Mouse (Mus musculus) heart, embryonic 14.5 days (tissue): ENCODE data around the gene Rbfox2. TPM values are rescaled to one million over a fixed set of nuclear protein-coding genes. Genes with fewer than 3 reads are reported as not detected.
"Not testable (repeated sequence)": the region's sequence is repeated elsewhere in the genome, so short reads cannot be mapped to it uniquely, and the experiment has no call there.

Experiments
- ATAC-seq: fragments of 200-750 bp; cut with Nextera tagmentation; 2 replicates; pipeline ENCODE4 v1.8.0; 2017; ENCODE audit warnings: low read depth, moderate TSS enrichment; ENCODE audit not compliant: insufficient number of reproducible peaks, insufficient read depth, low FRiP score
- H3K27ac ChIP-seq, 2 experiments: fragments of 200-500 bp in 1 of 2; fragments of 300-500 bp in 1 of 2; sonication (generic) in 1 of 2; replicated peaks in 1 of 2; 2 replicates each; pipeline ENCODE4 v1.5.1; 2012 to 2014; ENCODE audit warnings: low read depth in 2 of 2, low read length in 2 of 2, control low read depth in 1 of 2, mild to moderate bottlenecking in 1 of 2, mixed read lengths in 1 of 2; ENCODE audit not compliant: control insufficient read depth in 1 of 2, insufficient read depth in 1 of 2
- H3K27me3 ChIP-seq: fragments of 300-500 bp; sonication (generic); 2 replicates; pipeline ENCODE4 v1.6.1; 2014; ENCODE audit warnings: mild to moderate bottlenecking, low read length, control low read depth; ENCODE audit not compliant: control insufficient read depth, insufficient read depth
- H3K36me3 ChIP-seq: fragments of 300-500 bp; sonication (generic); 2 replicates; pipeline ENCODE4 v1.6.1; 2014; ENCODE audit warnings: mild to moderate bottlenecking, control low read depth, low read length, mixed read lengths; ENCODE audit not compliant: control insufficient read depth, insufficient read depth
- H3K4me1 ChIP-seq, 2 experiments: fragments of 200-500 bp in 1 of 2; fragments of 300-500 bp in 1 of 2; sonication (generic) in 1 of 2; 2 replicates each; pipeline ENCODE4 v1.6.1; 2012 to 2014; ENCODE audit warnings: low read length in 2 of 2, control low read depth in 1 of 2, mixed read lengths in 1 of 2; ENCODE audit not compliant: control insufficient read depth in 2 of 2, insufficient read depth in 2 of 2
- H3K4me2 ChIP-seq: fragments of 300-500 bp; sonication (generic); 2 replicates; pipeline ENCODE4 v1.6.1; 2014; ENCODE audit warnings: mild to moderate bottlenecking, low read length
- H3K4me3 ChIP-seq, 2 experiments: fragments of 200-500 bp in 1 of 2; fragments of 300-500 bp in 1 of 2; sonication (generic) in 1 of 2; 2 replicates each; pipeline ENCODE4 v1.5.1; 2012 to 2014; ENCODE audit warnings: low read length in 2 of 2, mild to moderate bottlenecking in 2 of 2, control low read depth in 1 of 2, low read depth in 1 of 2, moderate library complexity in 1 of 2; ENCODE audit not compliant: control insufficient read depth in 1 of 2, insufficient read depth in 1 of 2
- H3K9ac ChIP-seq: fragments of 300-500 bp; sonication (generic); 2 replicates; pipeline ENCODE4 v1.6.1; 2014; ENCODE audit warnings: mild to moderate bottlenecking, low read length
- H3K9me3 ChIP-seq: fragments of 300-500 bp; sonication (generic); 2 replicates; pipeline ENCODE4 v1.6.1; 2016; ENCODE audit warnings: low read length, control low read depth; ENCODE audit not compliant: control insufficient read depth
- WGBS: fragments of 180-500 bp; shearing (Covaris S2); extraction: QIAGEN DNeasy Blood & Tissue Kit; methylation state at CpG from one replicate; pipeline ENCODE4 v1.1.7; 2014; 5-methylcytosine and 5-hydroxymethylcytosine counted together
- polyA plus RNA-seq: library from polyadenylated mRNA; unstranded; fragments of >200 nt; fragmentation: Nextera tagmentation; extraction: Ambion mirVana; gene quantifications from 2 replicates; pipeline ENCODE4 v1.2.1, GENCODE M21; 2014

Rbfox2 gene
- polyA plus RNA-seq, 1 experiment from 2014 or later: 89.1 TPM

DNA sequence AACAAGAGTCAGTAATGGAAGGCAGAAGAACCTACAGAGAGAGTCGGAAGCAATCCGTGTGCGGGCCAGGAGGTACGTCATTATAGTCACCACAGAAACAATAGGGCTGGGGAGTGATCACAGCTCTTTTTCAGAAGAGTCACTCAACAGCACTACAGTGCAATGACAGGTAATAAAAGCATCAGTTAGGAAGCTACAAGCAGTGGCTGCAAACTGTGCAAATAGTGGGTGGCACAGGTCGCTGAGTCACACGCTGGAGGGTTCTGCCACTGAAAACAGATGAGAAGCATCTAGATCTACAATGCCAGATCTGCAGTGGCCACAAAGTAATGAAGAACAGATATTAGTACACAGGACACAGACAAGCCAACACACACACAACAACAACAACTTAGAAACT lies 32.9 kb downstream of the Rbfox2 start:
- Histone ChIP-seq H3K4me1 (peaks cover 0 to 4% of the 10 kb centered on the region in 2 experiments; a peak in 1 of 4 replicates), H3K9me3 (no peaks in the 10 kb centered on the region), H3K27me3 (no peaks in the 10 kb centered on the region), H3K4me3 (no peak overlapping the region), H3K4me2 (no peak overlapping the region), H3K9ac (no peak overlapping the region), H3K27ac (no peak overlapping the region), H3K36me3 (no peaks in the 10 kb centered on the region)
- WGBS: 79% methylated on average over 6 of the region's 6 CpGs
- no peak for ATAC-seq

DNA sequence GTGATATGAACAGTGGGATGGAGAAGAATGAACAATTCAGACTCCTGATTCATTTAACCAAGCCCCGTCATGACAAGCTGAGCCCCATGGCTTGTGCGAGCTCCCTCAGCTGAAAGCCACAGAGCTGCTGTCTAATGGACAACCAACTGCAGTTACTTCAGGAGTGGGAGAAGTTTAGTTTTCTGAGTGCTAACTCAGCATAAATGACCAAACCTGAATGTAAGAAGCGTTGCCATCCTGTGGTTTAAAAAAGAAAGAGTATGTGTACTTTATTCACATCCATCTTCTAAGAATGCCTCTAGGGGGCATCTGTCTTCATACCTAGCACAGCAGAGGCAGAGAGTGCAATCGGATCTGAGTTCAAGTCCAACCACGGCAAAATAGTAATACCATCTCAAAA lies 35.5 kb downstream of the Rbfox2 start:
- no peak overlapping the region for H3K9ac ChIP-seq
- H3K27me3 ChIP-seq: no peaks in the 10 kb centered on the region
- no peaks in the 10 kb centered on the region for H3K9me3 ChIP-seq
- H3K4me1 ChIP-seq: peaks cover 5 to 23% of the 10 kb centered on the region in 2 experiments
- H3K27ac ChIP-seq: no peak overlapping the region
- no peak overlapping the region for H3K4me2 ChIP-seq
- H3K4me3 ChIP-seq: no peak overlapping the region
- H3K36me3 ChIP-seq: no peaks in the 10 kb centered on the region
- 94% methylated on average over 5 of the region's 5 CpGs for WGBS
- no peak for ATAC-seq

DNA sequence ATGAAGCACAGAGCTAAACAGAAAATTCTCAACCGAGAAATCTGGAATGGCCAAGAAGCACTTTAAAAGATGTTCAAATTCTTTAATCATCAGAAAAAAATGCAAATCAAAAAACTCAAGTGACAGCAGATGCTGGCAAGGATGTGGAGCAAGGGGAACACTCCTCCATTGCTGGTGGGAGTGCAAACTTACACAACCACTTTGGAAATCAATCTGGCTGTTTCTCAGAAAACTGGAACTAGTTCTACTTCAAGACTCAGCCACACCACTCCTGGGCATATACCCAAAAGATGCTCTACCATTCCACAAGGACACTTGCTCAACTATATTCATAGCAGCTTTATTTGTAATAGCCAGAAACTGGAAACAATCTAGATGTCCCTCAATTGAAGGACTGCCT lies 37.3 kb downstream of the Rbfox2 start:
- 93% methylated on average over 1 of the region's 1 CpGs for WGBS
- not testable (repeated sequence) for H3K27ac ChIP-seq, H3K4me3 ChIP-seq, H3K9ac ChIP-seq, H3K36me3 ChIP-seq, ATAC-seq, H3K27me3 ChIP-seq, H3K9me3 ChIP-seq, H3K4me2 ChIP-seq
- peaks cover 11 to 34% of the 10 kb centered on the region in 2 experiments for H3K4me1 ChIP-seq

DNA sequence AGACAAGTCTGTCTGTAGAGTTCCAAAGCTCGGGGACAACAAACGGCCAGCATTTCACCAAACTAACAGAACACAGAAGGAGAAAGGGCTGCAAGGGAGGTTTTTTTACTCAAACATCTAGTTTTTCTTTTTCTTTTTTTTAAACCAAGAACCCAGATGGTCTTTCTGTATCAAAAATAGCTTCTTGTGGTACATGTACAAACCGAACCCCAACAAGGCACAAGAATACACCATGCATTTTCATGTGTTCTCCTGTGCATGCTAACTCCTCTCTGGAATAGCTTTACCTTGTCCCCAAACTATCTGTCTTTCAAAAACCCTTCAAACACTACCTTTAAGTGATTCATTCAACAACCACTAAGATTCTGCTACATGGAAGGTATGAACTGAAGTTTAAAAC lies 38.4 kb downstream of the Rbfox2 start:
- ATAC-seq: no peak
- no peaks in the 10 kb centered on the region for H3K9me3 ChIP-seq
- no peak overlapping the region for H3K27ac ChIP-seq
- 71% methylated on average over 3 of the region's 3 CpGs for WGBS
- H3K9ac ChIP-seq: no peak overlapping the region
- peaks cover 11 to 34% of the 10 kb centered on the region in 2 experiments for H3K4me1 ChIP-seq
- no peak overlapping the region for H3K4me3 ChIP-seq
- H3K4me2 ChIP-seq: no peak overlapping the region
- no peaks in the 10 kb centered on the region for H3K36me3 ChIP-seq
- no peaks in the 10 kb centered on the region for H3K27me3 ChIP-seq

DNA sequence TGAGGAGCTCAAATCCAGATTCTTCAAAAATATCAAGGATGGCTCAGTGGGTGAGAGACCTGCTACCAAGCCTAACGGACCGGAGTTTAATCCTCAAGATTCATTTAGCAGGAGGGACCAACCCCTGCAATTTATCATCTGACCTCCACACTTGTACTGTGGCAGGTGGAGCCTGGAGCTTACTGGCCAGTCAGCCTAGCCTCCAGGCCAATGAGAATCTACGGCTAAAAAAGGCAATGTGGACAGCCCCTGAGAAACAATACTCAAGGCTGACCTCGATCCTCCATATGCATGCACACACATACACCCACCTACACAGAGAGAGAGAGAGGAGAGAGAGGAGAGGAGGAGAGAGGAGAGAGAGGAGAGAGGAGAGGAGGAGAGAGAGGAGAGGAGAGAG lies 41.5 kb downstream of the Rbfox2 start:
- H3K27me3 ChIP-seq: no peaks in the 10 kb centered on the region
- 0 out of 2 replicates have a peak, but pooled peaks have one; percentile 56 for ATAC-seq
- no peaks in the 10 kb centered on the region for H3K36me3 ChIP-seq
- 27% methylated on average over 4 of the region's 4 CpGs for WGBS
- H3K9ac ChIP-seq: no peak overlapping the region; the same call in 1 of the 2 replicates
- 0 out of 2 replicates have a peak overlapping the region, but pooled peaks have one; percentile 22 for H3K4me2 ChIP-seq
- peak overlapping the region in 1 of 2 experiments; percentile 47; a peak in 2 of 4 replicates for H3K27ac ChIP-seq
- H3K4me1 ChIP-seq: peaks cover 11 to 34% of the 10 kb centered on the region in 2 experiments
- H3K9me3 ChIP-seq: no peaks in the 10 kb centered on the region
- H3K4me3 ChIP-seq: no peak overlapping the region

DNA sequence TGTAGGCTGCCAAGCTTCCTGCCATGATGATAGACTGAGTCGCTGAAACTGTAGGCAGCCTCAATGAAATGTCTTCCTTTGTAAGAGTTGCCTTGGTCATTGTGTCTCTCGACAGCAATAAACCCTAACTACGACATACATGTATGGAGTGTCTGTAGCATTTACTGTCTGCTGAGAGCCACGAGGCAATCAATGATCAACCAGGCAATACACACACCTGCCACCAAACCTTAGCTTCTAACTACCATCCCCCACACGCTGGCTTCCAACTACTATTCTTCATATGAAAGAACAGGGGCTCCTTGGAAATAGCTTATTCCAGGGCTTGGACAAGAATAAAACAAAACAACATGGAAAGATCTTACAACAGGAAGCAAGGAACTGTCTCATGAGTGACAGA lies 42.5 kb downstream of the Rbfox2 start:
- no peak for ATAC-seq

DNA sequence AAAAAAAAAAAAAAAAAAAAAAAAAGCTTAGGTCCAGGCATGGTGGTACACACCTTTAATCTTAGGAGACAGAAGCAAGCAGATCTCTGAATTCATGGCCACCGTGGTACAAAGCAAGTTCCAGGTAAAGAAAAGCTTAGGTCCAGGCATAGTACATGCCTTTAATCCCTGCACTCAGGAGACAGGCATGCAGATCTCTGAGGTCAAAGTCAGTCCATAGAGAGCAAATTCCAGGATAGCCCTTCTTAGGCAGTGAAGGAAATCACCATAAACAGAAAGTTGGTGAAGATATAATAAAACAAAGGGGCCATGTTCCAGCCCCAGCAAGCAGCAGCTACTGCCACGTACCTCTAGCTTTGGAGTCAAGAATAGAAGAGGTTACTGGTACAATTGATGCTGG lies 44.0 kb downstream of the Rbfox2 start:
- no peaks in the 10 kb centered on the region for H3K36me3 ChIP-seq
- 83% methylated on average over 2 of the region's 2 CpGs for WGBS

More for the DNA sequence above, 42.5 kb downstream of the Rbfox2 start:
- no peaks in the 10 kb centered on the region for H3K27me3 ChIP-seq
- H3K4me2 ChIP-seq: no peak overlapping the region
- 87% methylated on average over 5 of the region's 5 CpGs for WGBS
- H3K9ac ChIP-seq: no peak overlapping the region
- no peak overlapping the region for H3K4me3 ChIP-seq
- no peaks in the 10 kb centered on the region for H3K9me3 ChIP-seq
- H3K27ac ChIP-seq: no peak overlapping the region
- no peaks in the 10 kb centered on the region for H3K36me3 ChIP-seq
- peaks cover 11 to 34% of the 10 kb centered on the region in 2 experiments for H3K4me1 ChIP-seq

More for the DNA sequence above, 44.0 kb downstream of the Rbfox2 start:
- ATAC-seq: no peak
- Histone ChIP-seq H3K9me3 (no peaks in the 10 kb centered on the region), H3K9ac (no peak overlapping the region), H3K4me1 (peaks cover 11 to 42% of the 10 kb centered on the region in 2 experiments), H3K27me3 (no peaks in the 10 kb centered on the region), H3K4me2 (no peak overlapping the region), H3K27ac (no peak overlapping the region), H3K4me3 (no peak overlapping the region)
